Mouse (Mus musculus): ENCODE measurements around the gene Gm29564. TPM values are rescaled to one million over a fixed set of nuclear protein-coding genes. Genes with fewer than 3 reads are reported as not detected.
"Not testable (repeated sequence)": the region's sequence is repeated elsewhere in the genome, so short reads cannot be mapped to it uniquely, and the experiment has no call there.

The Gm29564 gene
- not detected for polyA plus RNA-seq (2017; shearing (Covaris generic))

GRCm38 (mm10) chrY:78212693-78213092, at the start of gene Gm29564:
Gm29564 (plus strand) TSS chrY:78212993.
- ATAC-seq: not testable (repeated sequence)

Other genes starting within 250 kb of the Gm29564 start
- not detected for gene Gm20867, start 249.8 kb upstream of the Gm29564 start, polyA plus RNA-seq (2017; shearing (Covaris generic))

All from inflammation-experienced regulatory T-cells, adult 6 months (primary cell).